Mouse (Mus musculus): ENCODE measurements around the gene Epm2a. TPM values are rescaled to one million over a fixed set of nuclear protein-coding genes. Genes with fewer than 3 reads are reported as not detected.
"Not testable (repeated sequence)": the region's sequence is repeated elsewhere in the genome, so short reads cannot be mapped to it uniquely, and the experiment has no call there.

Epm2a gene
- total RNA-seq (2022): 10 to 100 TPM; 38.7 to 42.8 (median 40.1) TPM

- DNase-seq (ENCODE audit: low spot score in 2 of 2): peak; percentile 49 to 65
Measured at GRCm38 (mm10) chr10:11343205-11344141, at the start of gene Epm2a. Gene Epm2a (plus strand): TSS chr10:11343404.

GRCm38 (mm10) chr10:11298418-11298817 is 44.8 kb upstream of the Epm2a start:
- DNase-seq (ENCODE audit: low spot score in 2 of 2): no peak

- DNase-seq (ENCODE audit: low spot score in 2 of 2): no peak
Measured at GRCm38 (mm10) chr10:11305365-11306053, 37.7 kb upstream of the Epm2a start.

- DNase-seq (ENCODE audit: low spot score in 2 of 2): no peak
Measured at GRCm38 (mm10) chr10:11306054-11306367, 37.2 kb upstream of the Epm2a start.

- no peak for DNase-seq (ENCODE audit: low spot score in 2 of 2)
Measured at GRCm38 (mm10) chr10:11309866-11310265, 33.3 kb upstream of the Epm2a start.

GRCm38 (mm10) chr10:11310481-11310880 is 32.7 kb upstream of the Epm2a start:
- DNase-seq (ENCODE audit: low spot score in 2 of 2): no peak

GRCm38 (mm10) chr10:11317856-11318454 is 25.2 kb upstream of the Epm2a start:
- DNase-seq (ENCODE audit: low spot score in 2 of 2): not testable (repeated sequence)

GRCm38 (mm10) chr10:11319446-11319970 is 23.7 kb upstream of the Epm2a start:
- DNase-seq (ENCODE audit: low spot score in 2 of 2): no peak

GRCm38 (mm10) chr10:11322316-11322715 is 20.9 kb upstream of the Epm2a start:
- DNase-seq (ENCODE audit: low spot score in 2 of 2): no peak

- peak in 1 of 2 experiments; percentile 34 for DNase-seq (ENCODE audit: low spot score in 2 of 2)
Measured at GRCm38 (mm10) chr10:11323202-11323898, 19.9 kb upstream of the Epm2a start.

GRCm38 (mm10) chr10:11326526-11326925 is 16.7 kb upstream of the Epm2a start:
- DNase-seq (ENCODE audit: low spot score in 2 of 2): no peak

- DNase-seq (ENCODE audit: low spot score in 2 of 2): no peak
Measured at GRCm38 (mm10) chr10:11344536-11345468, 1.6 kb downstream of the Epm2a start.

- not testable (repeated sequence) for DNase-seq (ENCODE audit: low spot score in 2 of 2)
Measured at GRCm38 (mm10) chr10:11350243-11350974, 7.2 kb downstream of the Epm2a start.

- no peak for DNase-seq (ENCODE audit: low spot score in 2 of 2)
Measured at GRCm38 (mm10) chr10:11354609-11355008, 11.4 kb downstream of the Epm2a start.

- no peak for DNase-seq (ENCODE audit: low spot score in 2 of 2)
Measured at GRCm38 (mm10) chr10:11361985-11362692, 18.9 kb downstream of the Epm2a start.

GRCm38 (mm10) chr10:11362896-11363487 is 19.8 kb downstream of the Epm2a start:
- no peak for DNase-seq (ENCODE audit: low spot score in 2 of 2)

- no peak for DNase-seq (ENCODE audit: low spot score in 2 of 2)
Measured at GRCm38 (mm10) chr10:11381302-11381701, 38.1 kb downstream of the Epm2a start.

- no peak for DNase-seq (ENCODE audit: low spot score in 2 of 2)
Measured at GRCm38 (mm10) chr10:11410926-11411325, 67.7 kb downstream of the Epm2a start.
